Mouse (Mus musculus) left cerebral cortex, postnatal 36 days (tissue): ENCODE results near the gene Tmem131l. TPM values are rescaled to one million over a fixed set of nuclear protein-coding genes. Genes with fewer than 3 reads are reported as not detected.

ENCODE experiments used
- DNase-seq, 2 experiments: peaks; one replicate each; pipeline ENCODE4 v3.0.0; 2021 to 2022; ENCODE audit warnings: low spot score in 2 of 2, mixed read lengths in 1 of 2
- intact Hi-C: fragments of 180-260 bp; cut with DNase I; formaldehyde crosslinking; loops from one replicate; pipeline ENCODE4 v1.15.1; 2025
- total RNA-seq, 2 experiments: library from RNA; stranded (reverse); gene quantifications; 2 replicates each; pipeline ENCODE4 v1.2.3; 2021

Tmem131l gene
- total RNA-seq, 2 experiments from 2014 or later = 17.7 to 28.0 TPM

- no peak for DNase-seq
- intact Hi-C loops = loop anchor here (2.0 to 10.0 kb wide), 3 partner anchors 175 to 367 kb away; partner anchors contain the start of gene Mnd1
Observed at GRCm38 (mm10) chr3:83947476-83948245, 92.3 kb downstream of the Tmem131l start.

GRCm38 (mm10) chr3:83946848-83947247 lies 93.1 kb downstream of the Tmem131l start:
- intact Hi-C loops = loop anchor here (2.0 to 10.0 kb wide), 3 partner anchors 176 to 368 kb away; partner anchors contain the start of gene Mnd1
- DNase-seq = no peak

DNA sequence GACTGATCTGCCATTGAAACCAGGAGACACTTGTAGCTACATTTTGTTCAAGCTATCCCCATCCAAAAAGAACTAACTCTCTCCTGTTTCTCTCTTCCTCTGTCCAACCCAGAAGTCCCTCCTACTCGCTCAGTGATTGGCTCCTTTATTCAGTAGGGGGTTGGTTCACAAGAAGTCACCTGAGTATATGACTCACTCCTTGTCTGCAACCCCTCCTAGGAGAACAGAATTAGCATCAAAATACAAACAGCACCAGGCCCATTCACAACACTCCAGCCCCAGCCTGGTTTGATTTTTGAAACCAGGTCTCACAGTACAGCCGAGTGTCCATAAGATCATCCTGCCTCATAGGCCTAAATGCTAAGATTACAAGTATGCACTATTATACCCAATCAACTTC lies 96.3 kb downstream of the Tmem131l start:
- no peak for DNase-seq
- intact Hi-C loops = loop anchor here (10.0 kb wide), 2 partner anchors 211 to 371 kb away; partner anchors contain the start of gene Mnd1

DNA sequence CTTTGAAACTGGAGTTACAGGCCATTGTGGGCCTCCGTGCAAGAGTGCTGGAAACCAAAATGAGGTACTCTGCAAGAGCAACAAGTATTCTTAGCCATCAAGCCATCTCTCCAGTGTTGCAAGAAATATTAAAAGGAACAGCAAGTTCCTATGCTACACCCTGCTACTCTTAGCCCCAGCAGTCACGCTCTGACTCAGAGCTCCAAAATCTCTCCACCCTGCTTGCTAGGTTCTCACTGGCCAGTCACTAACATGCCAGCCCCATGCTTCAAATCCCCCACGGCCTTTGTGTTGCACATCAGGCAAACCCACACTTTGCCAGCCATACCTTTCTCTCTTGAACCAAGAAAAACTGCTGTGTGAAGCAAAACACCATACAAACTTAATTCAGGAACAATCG lies 96.8 kb downstream of the Tmem131l start:
- no peak for DNase-seq
- intact Hi-C loops = loop anchor here (10.0 kb wide), 2 partner anchors 212 to 372 kb away; partner anchors contain the start of gene Mnd1

DNA sequence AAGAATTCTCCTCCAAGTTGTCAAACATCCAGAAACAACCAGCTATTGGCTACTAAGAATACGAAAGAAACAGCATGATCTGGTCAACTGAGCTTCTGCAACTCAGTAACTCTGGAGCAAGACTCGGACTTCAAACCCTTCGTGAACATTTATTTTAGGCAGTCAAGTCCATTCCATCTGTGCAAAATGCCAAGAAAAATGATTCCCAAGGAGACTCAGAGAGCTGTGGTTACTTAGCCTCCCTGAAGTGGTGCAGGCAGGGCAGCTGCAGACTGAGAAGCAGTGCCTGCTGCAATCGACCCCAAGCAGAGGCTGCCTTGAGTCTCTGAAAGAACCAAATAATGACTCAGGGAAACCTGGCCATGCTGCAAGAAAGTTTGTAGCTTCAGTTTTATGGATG lies 98.1 kb downstream of the Tmem131l start:
- intact Hi-C loops = loop anchor here (10.0 kb wide), 2 partner anchors 213 to 373 kb away; partner anchors contain the start of gene Mnd1
- DNase-seq = peak in 1 of 2 experiments; percentile 13

DNA sequence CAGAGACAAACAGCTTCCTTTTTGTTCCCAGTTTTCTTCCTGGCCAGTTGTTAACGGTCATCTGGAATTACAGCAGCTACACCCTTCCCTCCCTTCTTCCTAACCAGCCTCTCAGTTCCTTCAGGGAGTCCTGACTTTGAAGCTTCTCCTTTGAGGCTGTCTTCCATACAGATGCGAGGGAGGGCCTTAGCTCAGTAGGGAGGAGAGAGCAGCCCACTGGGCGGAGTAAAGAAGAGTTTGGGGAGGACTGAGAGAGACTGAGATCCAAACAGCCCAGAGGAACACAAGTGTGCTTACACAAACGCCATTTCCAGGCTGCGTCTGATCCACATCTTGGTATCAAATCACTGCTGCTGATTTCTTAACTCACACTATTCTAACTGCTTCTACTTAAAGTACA lies 101.1 kb downstream of the Tmem131l start:
- intact Hi-C loops = no loop called here
- no peak for DNase-seq

GRCm38 (mm10) chr3:83934514-83934913 lies 105.5 kb downstream of the Tmem131l start:
- intact Hi-C loops = no loop called here

DNA sequence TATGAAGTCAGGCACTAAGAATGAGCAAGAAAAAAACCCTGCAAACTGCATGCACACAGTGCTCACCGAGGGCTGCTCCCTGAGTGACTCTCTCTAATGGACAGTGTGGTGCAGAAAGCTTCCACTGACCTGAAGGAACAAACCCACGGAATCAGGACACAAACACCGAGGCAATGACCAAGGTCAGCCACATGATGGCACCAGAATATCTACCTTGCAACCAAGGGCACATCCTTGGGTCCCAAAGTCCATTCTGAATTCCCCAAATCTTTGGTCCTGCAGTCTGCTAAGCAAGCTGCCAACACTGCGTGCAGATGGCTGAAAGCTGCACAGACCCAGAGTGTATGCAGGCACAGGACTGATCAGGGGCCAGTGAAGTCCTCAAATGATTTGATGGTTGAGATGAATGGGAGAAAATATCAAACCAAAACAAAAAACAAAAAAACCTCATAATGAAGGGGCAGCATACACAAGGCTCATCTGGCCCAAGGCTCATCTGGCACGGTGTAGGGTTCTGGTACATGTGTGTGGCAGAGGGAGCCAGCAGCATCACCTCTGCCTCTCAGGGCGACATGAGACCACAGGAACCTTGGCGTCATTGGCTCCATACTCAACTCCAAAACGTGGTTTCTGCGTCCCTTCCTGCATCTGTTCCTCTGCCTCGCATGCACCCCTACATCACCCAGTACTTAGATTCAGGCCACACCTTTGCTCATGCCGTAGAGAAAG lies 124.0 kb downstream of the Tmem131l start:
- DNase-seq = peak in 1 of 2 experiments; percentile 16
- intact Hi-C loops = loop anchor here (5.0 kb wide), 1 partner anchor 121 kb away; no protein-coding TSS in a partner anchor

More at GRCm38 (mm10) chr3:83934514-83934913, 105.5 kb downstream of the Tmem131l start:
- no peak for DNase-seq

GRCm38 (mm10) chr3:83915102-83915501 lies 124.9 kb downstream of the Tmem131l start:
- intact Hi-C loops = loop anchor here (5.0 kb wide), 1 partner anchor 122 kb away; no protein-coding TSS in a partner anchor
- DNase-seq = peak in 1 of 2 experiments; percentile 38

DNA sequence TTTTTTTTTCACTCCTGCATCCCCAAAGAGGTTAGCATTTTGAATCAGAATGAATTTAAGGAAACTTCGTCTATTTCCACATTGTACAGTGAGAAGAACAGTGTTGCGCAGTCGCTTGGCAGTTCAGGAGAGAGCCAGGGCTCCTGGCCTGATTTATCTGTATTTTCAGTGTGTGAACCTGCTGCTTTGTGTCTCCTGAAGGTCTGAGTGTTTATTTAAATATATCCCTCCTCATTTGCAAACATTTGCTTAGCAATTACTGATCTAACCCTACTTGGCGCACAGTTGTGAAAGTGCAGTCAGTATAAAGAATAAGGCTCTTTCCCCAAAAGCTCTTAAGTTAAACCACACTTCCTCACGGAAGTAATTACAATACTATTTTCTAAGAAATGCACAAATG lies 129.3 kb downstream of the Tmem131l start:
- DNase-seq = no peak

DNA sequence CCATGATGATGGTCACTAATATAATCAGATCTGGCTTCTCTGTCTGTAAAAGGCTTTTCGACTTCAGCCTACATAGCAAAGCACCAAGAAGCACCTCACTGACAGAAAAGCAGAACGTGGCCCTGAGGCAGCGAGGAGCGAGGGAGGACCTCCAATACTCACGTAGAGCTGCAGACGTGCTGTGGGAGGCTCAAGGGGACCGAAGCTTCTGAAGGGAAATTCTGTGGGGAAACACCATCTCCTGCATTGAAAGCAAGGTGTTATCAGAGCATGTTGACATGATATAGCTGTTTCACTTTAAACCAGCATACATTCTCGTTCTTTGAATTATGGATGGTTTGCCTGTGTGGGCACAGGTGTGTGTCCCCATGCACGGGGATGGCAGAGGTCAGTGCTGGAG lies 133.8 kb downstream of the Tmem131l start:
- intact Hi-C loops = no loop called here
- DNase-seq = no peak

More for the DNA sequence above, 129.3 kb downstream of the Tmem131l start:
- intact Hi-C loops = no loop called here

- DNase-seq = no peak
- intact Hi-C loops = no loop called here
Observed at GRCm38 (mm10) chr3:83905161-83905560, 134.8 kb downstream of the Tmem131l start.

GRCm38 (mm10) chr3:83904176-83904958 lies 135.6 kb downstream of the Tmem131l start:
- intact Hi-C loops = no loop called here
- no peak for DNase-seq

DNA sequence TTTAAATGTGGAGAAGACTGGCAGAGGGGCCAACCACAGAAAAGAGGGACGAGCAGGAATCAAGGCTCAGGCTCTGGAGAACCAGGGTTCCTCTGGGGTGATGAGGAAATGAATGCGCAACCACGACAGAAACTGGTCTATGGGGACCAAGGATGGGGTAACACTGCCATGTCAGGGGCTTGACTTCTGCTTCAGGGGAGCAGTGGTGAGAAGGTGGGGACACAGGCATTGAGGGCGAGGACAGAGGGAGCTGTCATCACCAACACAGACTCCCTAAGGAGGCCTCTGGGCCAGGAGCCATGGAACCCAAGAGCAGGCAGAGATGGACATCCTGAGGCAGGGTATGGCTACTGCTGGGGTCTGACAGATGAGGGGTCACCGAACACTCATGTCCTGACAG lies 137.0 kb downstream of the Tmem131l start:
- intact Hi-C loops = no loop called here
- DNase-seq = no peak

DNA sequence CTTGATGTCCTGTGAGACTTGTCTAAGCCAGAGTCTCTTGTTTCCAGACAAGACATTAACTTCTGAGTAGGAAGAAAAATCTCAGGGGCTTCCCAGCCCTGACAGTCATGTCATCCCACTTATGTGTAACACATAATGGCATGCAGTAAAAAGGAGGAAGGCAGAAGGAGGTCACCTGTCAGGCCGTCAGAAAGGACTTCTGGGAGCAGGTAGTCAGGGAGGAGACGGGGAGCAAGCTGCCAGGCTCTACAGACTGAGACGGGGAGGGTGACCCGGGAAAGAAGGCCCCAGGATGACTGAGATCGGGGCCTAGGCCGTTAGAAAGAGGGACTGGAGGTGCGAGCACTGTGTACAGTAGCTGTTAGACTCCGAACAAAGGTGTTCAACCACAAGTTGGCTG lies 137.5 kb downstream of the Tmem131l start:
- intact Hi-C loops = no loop called here
- DNase-seq = no peak

- intact Hi-C loops = no loop called here
Observed at GRCm38 (mm10) chr3:83900756-83901373, 139.1 kb downstream of the Tmem131l start.

GRCm38 (mm10) chr3:83899556-83899955 lies 140.4 kb downstream of the Tmem131l start:
- intact Hi-C loops = loop anchor here (1.0 to 10.0 kb wide), 4 partner anchors 57 to 905 kb away; partner anchors contain the start of gene Tlr2
- peak; percentile 39 to 46 for DNase-seq

More at GRCm38 (mm10) chr3:83900756-83901373, 139.1 kb downstream of the Tmem131l start:
- DNase-seq = no peak

GRCm38 (mm10) chr3:83898246-83898645 lies 141.7 kb downstream of the Tmem131l start:
- intact Hi-C loops = loop anchor here (5.0 to 10.0 kb wide), 3 partner anchors 56 to 903 kb away; partner anchors contain the start of gene Tlr2
- no peak for DNase-seq

DNA sequence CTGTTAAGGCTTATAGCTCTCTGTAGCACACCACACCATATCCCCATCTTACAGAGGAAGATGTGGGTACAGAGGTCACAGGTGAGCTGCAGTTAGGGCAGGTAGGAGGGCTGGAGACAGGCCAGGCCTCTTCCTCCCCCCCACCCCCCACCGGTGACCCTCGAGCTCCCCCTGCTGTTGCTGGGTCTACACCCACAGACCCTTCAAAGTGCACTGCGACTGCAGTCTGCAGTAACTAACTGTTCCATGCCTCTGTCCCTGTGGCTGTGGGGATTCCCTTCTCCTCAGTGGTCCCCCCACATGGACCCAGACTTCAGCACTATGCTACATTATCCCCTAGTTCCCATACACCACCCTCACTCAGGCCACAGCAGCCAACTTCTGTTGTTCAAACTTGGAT lies 144.2 kb downstream of the Tmem131l start:
- intact Hi-C loops = loop anchor here (5.0 to 10.0 kb wide), 3 partner anchors 54 to 901 kb away; partner anchors contain the start of gene Tlr2
- DNase-seq = no peak
